Mouse (Mus musculus) hindbrain, embryonic 16.5 days (tissue): ENCODE data around the gene Dguok. TPM values are rescaled to one million over a fixed set of nuclear protein-coding genes. Genes with fewer than 3 reads are reported as not detected.

Experiments
- ATAC-seq: fragments of 200-750 bp; cut with Nextera tagmentation; 2 replicates; pipeline ENCODE4 v1.8.0; 2017; ENCODE audit warnings: moderate TSS enrichment, moderate library complexity
- H3K27ac ChIP-seq: fragments of 300-500 bp; sonication (generic); 2 replicates; pipeline ENCODE4 v1.5.1; 2014; ENCODE audit warnings: low read depth, mild to moderate bottlenecking, control low read depth, low read length, moderate library complexity
- H3K27me3 ChIP-seq: fragments of 300-500 bp; sonication (generic); replicated peaks from 2 replicates; pipeline ENCODE4 v1.6.1; 2014; ENCODE audit warnings: low read length; ENCODE audit not compliant: control insufficient read depth, insufficient read depth
- H3K36me3 ChIP-seq: fragments of 300-500 bp; sonication (generic); 2 replicates; pipeline ENCODE4 v1.6.1; 2014; ENCODE audit warnings: mild to moderate bottlenecking, low read length, moderate library complexity, mixed read lengths; ENCODE audit not compliant: control insufficient read depth, insufficient read depth
- H3K4me1 ChIP-seq: fragments of 300-500 bp; sonication (generic); 2 replicates; pipeline ENCODE4 v1.6.1; 2014; ENCODE audit warnings: low read depth, low read length; ENCODE audit not compliant: control insufficient read depth, insufficient read depth
- H3K4me2 ChIP-seq: fragments of 300-500 bp; sonication (generic); 2 replicates; pipeline ENCODE4 v1.6.1; 2014; ENCODE audit warnings: mild to moderate bottlenecking, low read length, control low read depth, moderate library complexity
- H3K4me3 ChIP-seq: fragments of 300-500 bp; sonication (generic); 2 replicates; pipeline ENCODE4 v1.5.1; 2014; ENCODE audit warnings: mild to moderate bottlenecking, low read length, control low read depth, moderate library complexity
- H3K9ac ChIP-seq: fragments of 300-500 bp; sonication (generic); 2 replicates; pipeline ENCODE4 v1.6.1; 2014; ENCODE audit warnings: low read depth, mild to moderate bottlenecking, control low read depth, low read length, moderate library complexity
- H3K9me3 ChIP-seq: fragments of 300-500 bp; sonication (generic); 2 replicates; pipeline ENCODE4 v1.6.1; 2014; ENCODE audit warnings: mild to moderate bottlenecking, low read length, moderate library complexity; ENCODE audit not compliant: control insufficient read depth
- WGBS: fragments of 180-500 bp; shearing (Covaris S2); extraction: QIAGEN DNeasy Blood & Tissue Kit; methylation state at CpG from one replicate; pipeline ENCODE4 v1.1.7; 2014; 5-methylcytosine and 5-hydroxymethylcytosine counted together
- polyA plus RNA-seq: library from polyadenylated mRNA; unstranded; fragments of >200 nt; fragmentation: Nextera tagmentation; extraction: Ambion mirVana; gene quantifications from 2 replicates; pipeline ENCODE4 v1.2.1, GENCODE M21; 2015

Gene Dguok
- polyA plus RNA-seq, 1 experiment from 2014 or later = 68.0 TPM

DNA sequence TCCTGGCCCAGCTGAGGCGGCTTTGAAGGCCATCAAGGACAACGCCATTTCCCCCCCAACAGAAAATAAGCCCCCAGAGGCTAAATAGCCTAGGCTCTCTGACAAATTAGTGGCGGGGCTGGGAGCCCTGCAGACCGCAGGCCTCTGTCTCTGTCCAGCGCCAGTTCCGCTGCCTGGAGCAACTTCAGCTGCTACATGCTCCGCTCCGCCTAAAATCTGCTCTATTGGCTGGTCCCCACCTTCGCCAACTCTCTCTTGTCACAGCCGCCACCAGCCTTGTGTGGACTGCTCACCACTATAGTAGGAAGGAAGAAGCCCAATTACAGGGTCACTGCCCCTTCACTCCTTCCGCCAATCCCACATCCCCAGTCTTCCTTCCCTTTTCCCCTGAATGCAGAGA is 53.1 kb downstream of the Dguok start:
- WGBS = 23% methylated on average over 11 of the region's 11 CpGs
- Histone ChIP-seq H3K9me3 (no peaks in the 10 kb centered on the region), H3K36me3 (no peaks in the 10 kb centered on the region), H3K4me3 (peak overlapping the region; percentile 79), H3K27me3 (no peaks in the 10 kb centered on the region), H3K9ac (peak overlapping the region; percentile 51), H3K27ac (no peak overlapping the region), H3K4me2 (peak overlapping the region; percentile 94), H3K4me1 (peaks cover 58% of the 10 kb centered on the region)
- ATAC-seq = peak; percentile 13; the same call in 1 of the 2 replicates

- Histone ChIP-seq H3K36me3 (no peaks in the 10 kb centered on the region; the same call in 1 of the 2 replicates), H3K27me3 (no peaks in the 10 kb centered on the region), H3K9me3 (no peaks in the 10 kb centered on the region), H3K4me3 (no peak overlapping the region), H3K4me2 (peak overlapping the region; percentile 11; the same call in 1 of the 2 replicates), H3K27ac (no peak overlapping the region), H3K4me1 (peaks cover 50% of the 10 kb centered on the region), H3K9ac (no peak overlapping the region)
- no peak for ATAC-seq
- WGBS = 72% methylated on average over 9 of the region's 9 CpGs
Observed at GRCm38 (mm10) chr6:83450451-83451303, 56.1 kb downstream of the Dguok start.

GRCm38 (mm10) chr6:83449440-83449839 is 57.3 kb downstream of the Dguok start:
- no peak for ATAC-seq
- Histone ChIP-seq H3K4me2 (no peak overlapping the region), H3K27me3 (no peaks in the 10 kb centered on the region), H3K4me1 (peaks cover 44% of the 10 kb centered on the region), H3K36me3 (no peaks in the 10 kb centered on the region; the same call in 1 of the 2 replicates), H3K9me3 (no peaks in the 10 kb centered on the region), H3K4me3 (no peak overlapping the region), H3K9ac (no peak overlapping the region), H3K27ac (no peak overlapping the region)
- 76% methylated on average over 3 of the region's 3 CpGs for WGBS

GRCm38 (mm10) chr6:83448911-83449310 is 57.9 kb downstream of the Dguok start:
- no peak overlapping the region for H3K4me3 ChIP-seq
- no peak overlapping the region for H3K9ac ChIP-seq
- no peaks in the 10 kb centered on the region for H3K27me3 ChIP-seq
- H3K36me3 ChIP-seq = no peaks in the 10 kb centered on the region; the same call in 1 of the 2 replicates
- no peak for ATAC-seq
- no peak overlapping the region for H3K4me2 ChIP-seq
- WGBS = 90% methylated on average over 4 of the region's 4 CpGs
- H3K4me1 ChIP-seq = peaks cover 44% of the 10 kb centered on the region
- H3K9me3 ChIP-seq = no peaks in the 10 kb centered on the region
- no peak overlapping the region for H3K27ac ChIP-seq

DNA sequence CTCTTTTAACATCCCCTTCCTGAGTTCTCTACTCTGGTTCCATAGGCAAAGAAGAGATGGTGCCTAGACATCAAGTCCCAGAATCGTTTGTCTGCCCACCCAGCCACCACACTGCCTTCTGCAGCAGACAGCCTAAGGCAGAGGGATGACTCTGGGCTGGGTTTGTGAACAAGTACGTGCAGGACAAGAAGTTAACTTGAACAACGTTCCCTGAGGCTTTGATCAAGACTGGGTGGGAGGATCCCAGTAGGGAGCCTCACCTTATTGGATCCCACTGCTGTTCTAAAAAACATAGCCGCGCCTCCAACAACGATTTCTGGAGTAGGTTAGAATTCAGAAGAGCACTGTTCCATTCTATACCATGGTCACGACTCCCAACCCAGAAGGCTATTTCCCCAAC is 59.7 kb downstream of the Dguok start:
- H3K27ac ChIP-seq = no peak overlapping the region
- H3K4me1 ChIP-seq = peaks cover 46% of the 10 kb centered on the region
- H3K27me3 ChIP-seq = no peaks in the 10 kb centered on the region
- WGBS = 83% methylated on average over 7 of the region's 7 CpGs
- H3K9ac ChIP-seq = no peak overlapping the region
- H3K4me2 ChIP-seq = no peak overlapping the region
- no peaks in the 10 kb centered on the region for H3K9me3 ChIP-seq
- H3K4me3 ChIP-seq = no peak overlapping the region
- no peak for ATAC-seq
- no peaks in the 10 kb centered on the region; the same call in 1 of the 2 replicates for H3K36me3 ChIP-seq

- Histone ChIP-seq H3K4me3 (no peak overlapping the region), H3K27ac (no peak overlapping the region), H3K4me1 (peaks cover 38% of the 10 kb centered on the region), H3K9ac (no peak overlapping the region), H3K4me2 (no peak overlapping the region), H3K36me3 (no peaks in the 10 kb centered on the region; the same call in 1 of the 2 replicates), H3K9me3 (no peaks in the 10 kb centered on the region), H3K27me3 (no peaks in the 10 kb centered on the region)
- no peak for ATAC-seq
- WGBS = 84% methylated on average over 2 of the region's 2 CpGs
Observed at GRCm38 (mm10) chr6:83445796-83446195, 61.0 kb downstream of the Dguok start.

DNA sequence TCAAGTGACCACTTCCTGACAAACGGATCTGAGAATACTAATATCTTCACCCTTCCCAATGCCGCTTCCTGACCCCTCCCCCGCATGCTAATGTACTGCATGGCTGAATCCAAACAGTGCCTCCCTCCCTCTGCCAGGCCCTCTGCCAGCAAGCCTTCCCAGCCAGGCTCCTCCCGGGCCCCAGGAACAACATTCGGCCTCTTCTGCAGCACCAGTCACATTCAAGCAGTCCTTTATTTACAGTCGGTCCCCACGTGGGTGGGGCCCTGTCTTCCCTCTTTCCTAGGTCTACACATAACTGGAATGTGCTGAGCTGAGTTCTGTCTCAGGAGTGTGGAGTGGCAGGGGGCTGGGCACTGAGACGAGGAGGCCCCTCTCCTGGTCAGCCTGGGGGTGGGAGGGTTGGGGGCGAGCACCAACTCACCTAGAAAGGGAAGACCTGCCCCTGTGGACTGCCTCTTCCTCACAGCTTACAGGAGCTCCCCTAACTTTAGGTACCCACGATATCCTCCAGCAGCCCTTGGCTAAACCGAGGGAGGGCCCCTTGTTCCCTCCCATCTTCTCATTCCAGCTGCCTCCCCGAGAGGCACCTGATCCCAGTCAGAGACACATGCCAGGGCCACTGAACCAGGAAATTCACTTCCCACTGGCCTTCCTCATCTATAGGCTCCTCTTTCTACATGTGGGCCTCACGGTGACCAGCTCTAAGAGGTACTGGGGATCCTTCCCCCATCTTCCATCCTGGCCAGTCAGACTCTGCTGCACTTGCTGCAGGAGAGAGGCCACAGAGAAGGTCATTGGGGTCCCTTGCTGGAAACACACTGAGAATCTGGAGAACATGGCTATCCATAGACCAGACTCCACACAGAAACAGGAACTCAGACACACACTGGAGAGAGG is 63.1 kb downstream of the Dguok start:
- H3K9ac ChIP-seq = 0 out of 2 replicates have a peak overlapping the region, but pooled peaks have one; percentile 15
- peak overlapping the region; percentile 60 for H3K27ac ChIP-seq
- peaks cover 54% of the 10 kb centered on the region for H3K4me1 ChIP-seq
- H3K36me3 ChIP-seq = no peaks in the 10 kb centered on the region; the same call in 1 of the 2 replicates
- peak overlapping the region; percentile 70 for H3K4me2 ChIP-seq
- 4% methylated on average over 12 of the region's 13 CpGs for WGBS
- H3K9me3 ChIP-seq = no peaks in the 10 kb centered on the region
- peak; percentile 32 for ATAC-seq
- H3K27me3 ChIP-seq = no peaks in the 10 kb centered on the region
- no peak overlapping the region for H3K4me3 ChIP-seq

DNA sequence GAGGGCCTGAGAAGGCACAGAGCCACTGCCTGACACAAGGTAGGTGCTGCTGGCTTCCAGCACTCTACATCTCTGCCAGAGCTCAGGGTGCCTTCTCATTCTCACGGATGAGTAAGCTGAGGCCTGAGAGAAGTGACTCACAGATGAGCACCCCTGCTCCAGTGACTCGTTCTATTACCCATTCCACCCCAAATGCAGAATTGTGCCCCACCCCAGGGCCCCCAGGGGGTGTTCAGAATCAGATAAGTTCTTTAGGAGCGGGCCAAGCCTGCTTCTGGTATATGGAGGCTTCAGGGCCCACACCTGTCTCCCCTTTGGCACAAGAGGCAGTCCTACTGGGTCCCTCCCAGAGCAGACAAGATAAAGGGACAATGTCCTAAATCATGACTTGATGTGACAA is 64.1 kb downstream of the Dguok start:
- Histone ChIP-seq H3K36me3 (no peaks in the 10 kb centered on the region), H3K4me2 (peak overlapping the region; percentile 70), H3K9me3 (no peaks in the 10 kb centered on the region), H3K9ac (peak overlapping the region; percentile 88), H3K4me3 (peak overlapping the region; percentile 65), H3K27ac (peak overlapping the region; percentile 96), H3K4me1 (peaks cover 64% of the 10 kb centered on the region), H3K27me3 (no peaks in the 10 kb centered on the region)
- no peak for ATAC-seq
- WGBS = 32% methylated on average over 3 of the region's 3 CpGs
